Mouse (Mus musculus): ENCODE measurements around the gene Gm3336.

GRCm38 (mm10) chr8:70771217-70771616, 52.9 kb downstream of the Gm3336 start:
- TF ChIP-seq GATA1 (IDR thresholded peaks at IDR 0.05; ENCODE audit: borderline replicate concordance, low read length) (no peak), FLI1 (IDR thresholded peaks at IDR 0.05; ENCODE audit: low read length) (no peak)
